Mouse (Mus musculus): ENCODE results near the gene Nrg4. TPM values are rescaled to one million over a fixed set of nuclear protein-coding genes. Genes with fewer than 3 reads are reported as not detected.

Gene Nrg4
- polyA plus RNA-seq, 2 experiments = 0.39 to 1.1 TPM

DNA sequence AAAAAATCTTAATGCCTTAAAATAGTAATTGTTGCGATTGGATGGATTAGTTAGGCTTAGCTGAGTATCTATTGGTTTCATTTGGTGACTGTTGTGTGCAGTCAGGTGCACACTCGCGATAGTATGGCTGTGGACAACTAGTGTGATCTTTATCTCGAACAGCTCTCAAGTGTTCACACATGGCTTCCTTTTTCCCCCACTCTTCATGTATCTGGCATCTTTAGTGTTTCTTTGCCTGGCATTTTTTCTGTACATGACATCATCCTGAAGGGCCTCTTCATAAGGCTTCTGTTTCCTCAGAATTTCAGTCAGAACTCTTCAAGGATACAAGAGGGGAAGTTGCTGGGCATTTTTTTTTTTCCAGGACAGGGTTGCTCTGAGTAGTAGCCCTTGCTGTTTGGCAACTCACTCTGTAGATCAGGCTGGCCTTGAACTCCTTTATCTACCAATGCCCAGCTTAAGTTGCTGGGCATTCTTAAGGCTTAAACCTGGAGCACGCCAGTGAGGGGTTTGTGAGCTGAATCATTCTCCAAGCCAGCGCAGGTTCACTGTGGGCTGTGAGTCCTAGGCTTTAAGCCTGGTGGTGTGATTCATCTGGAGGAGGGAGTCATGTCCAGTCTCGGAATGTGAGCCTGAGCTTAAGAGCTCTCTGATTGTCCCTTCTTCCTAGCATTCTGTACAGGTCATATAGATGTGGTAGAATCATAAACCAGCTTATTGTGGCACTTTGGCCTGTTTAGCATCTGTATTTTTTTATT is 155.8 kb downstream of the Nrg4 start:
- H3K9me3 ChIP-seq (ENCODE audit: control insufficient read depth, low read length) = no peaks in the 10 kb centered on the region
- no peaks in the 10 kb centered on the region for H3K27me3 ChIP-seq (ENCODE audit: control insufficient read depth, insufficient read depth, low read length)
- H3K4me3 ChIP-seq (ENCODE audit: insufficient read depth in 1 of 2, low read depth in 2 of 2, low read length in 2 of 2) = no peak overlapping the region
- H3K36me3 ChIP-seq (replicated peaks; ENCODE audit: control insufficient read depth, insufficient read depth, low read depth) = no peaks in the 10 kb centered on the region; the same call in 1 of the 2 replicates
- no peak overlapping the region; the same call in 1 of the 2 replicates for H3K9ac ChIP-seq (replicated peaks)
- H3K4me2 ChIP-seq (ENCODE audit: low read depth) = no peak overlapping the region
- DNase-seq (ENCODE audit: low read depth in 3 of 3, low spot score in 3 of 3) (peak in 2 of 3 experiments; percentile 22 to 32), ATAC-seq (ENCODE audit: insufficient read depth) (peak; percentile 66; the same call in 1 of the 2 replicates)
- peaks cover 6 to 7% of the 10 kb centered on the region in 2 experiments; a peak in 3 of 4 replicates for H3K4me1 ChIP-seq (replicated peaks; ENCODE audit: control insufficient read depth in 2 of 2, insufficient read depth in 2 of 2, low read length in 1 of 2)
- no peak overlapping the region for H3K27ac ChIP-seq
- TF ChIP-seq CTCF (IDR thresholded peaks at IDR 0.05; ENCODE audit: low read depth) (no peak), EP300 (IDR thresholded peaks at IDR 0.05; ENCODE audit: low read depth) (peak; percentile 41; the same call in 1 of the 2 replicates)
- WGBS (ENCODE audit: insufficient replicate concordance) = 40% methylated on average over 7 of the region's 7 CpGs

Other genes with a start within 250 kb of the Nrg4 start
- gene Ube2q2, start 178.0 kb downstream of the Nrg4 start, polyA plus RNA-seq (2012; rRNA removed) = 3.6 and 5.3 TPM in 2 replicates
- 11.3 and 11.9 TPM in 2 replicates for gene Ube2q2, start 178.0 kb downstream of the Nrg4 start, polyA plus RNA-seq (2014; fragmentation: Nextera tagmentation; extraction: Ambion mirVana)
- 6.2 and 8.8 TPM in 2 replicates for gene Fbxo22, start 117.9 kb downstream of the Nrg4 start, polyA plus RNA-seq (2012; rRNA removed)
- 15.7 and 16.9 TPM in 2 replicates for gene Fbxo22, start 117.9 kb downstream of the Nrg4 start, polyA plus RNA-seq (2014; fragmentation: Nextera tagmentation; extraction: Ambion mirVana)
- gene Tmem266, start 69 bp upstream of the Nrg4 start, polyA plus RNA-seq (2012; rRNA removed) = not detected in 2 replicates
- gene Tmem266, start 69 bp upstream of the Nrg4 start, polyA plus RNA-seq (2014; fragmentation: Nextera tagmentation; extraction: Ambion mirVana) = not detected in 2 replicates
- gene Etfa, start 185.4 kb upstream of the Nrg4 start, polyA plus RNA-seq (2012; rRNA removed) = 73.3 and 87.6 TPM in 2 replicates
- gene Etfa, start 185.4 kb upstream of the Nrg4 start, polyA plus RNA-seq (2014; fragmentation: Nextera tagmentation; extraction: Ambion mirVana) = 181 and 189 TPM in 2 replicates
- gene Isl2, start 211.8 kb upstream of the Nrg4 start, polyA plus RNA-seq (2012; rRNA removed) = 0.16 and 0.19 TPM in 2 replicates
- 0.10 TPM in 1 of 2 replicates, not detected in the other for gene Isl2, start 211.8 kb upstream of the Nrg4 start, polyA plus RNA-seq (2014; fragmentation: Nextera tagmentation; extraction: Ambion mirVana)

Measured in liver, embryonic 14.5 days (tissue).